Mouse (Mus musculus) gastrocnemius, postnatal 36 days (tissue): ENCODE results near the gene Gsx1. TPM values are rescaled to one million over a fixed set of nuclear protein-coding genes. Genes with fewer than 3 reads are reported as not detected.
A peak's percentile ranks its signal among the peaks of the same experiment; 100 is the strongest.

Source experiments
- DNase-seq, 2 experiments: peaks; one replicate each; pipeline ENCODE4 v3.0.0; 2022
- intact Hi-C: fragments of 180-260 bp; cut with DNase I; formaldehyde crosslinking; loops from one replicate; pipeline ENCODE4 v1.15.1; 2025
- total RNA-seq, 2 experiments: library from RNA; stranded (reverse); gene quantifications; 2 replicates each; pipeline ENCODE4 v1.2.3; 2021

Gsx1 gene
- total RNA-seq, 2 experiments from 2014 or later = not detected

DNA sequence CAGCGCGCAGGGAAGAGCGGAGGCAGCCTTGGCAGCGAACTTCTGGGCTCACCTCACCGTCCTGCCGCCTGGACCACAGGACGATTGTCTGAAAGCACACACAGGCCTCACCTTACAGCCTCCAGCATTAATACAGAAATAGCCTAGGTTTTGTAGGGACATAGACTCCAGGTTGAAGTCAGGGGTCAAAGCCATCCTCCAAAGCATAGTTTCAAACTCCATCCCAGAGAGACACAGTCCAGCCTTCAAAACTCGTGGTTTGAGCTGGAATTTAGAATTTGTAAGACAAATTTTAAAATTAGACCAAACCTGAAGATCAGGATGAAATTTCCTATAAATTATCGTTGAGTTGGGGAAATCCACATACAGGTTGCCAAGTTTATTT lies 4.1 kb downstream of the Gsx1 start:
- intact Hi-C loops = no loop called here

DNA sequence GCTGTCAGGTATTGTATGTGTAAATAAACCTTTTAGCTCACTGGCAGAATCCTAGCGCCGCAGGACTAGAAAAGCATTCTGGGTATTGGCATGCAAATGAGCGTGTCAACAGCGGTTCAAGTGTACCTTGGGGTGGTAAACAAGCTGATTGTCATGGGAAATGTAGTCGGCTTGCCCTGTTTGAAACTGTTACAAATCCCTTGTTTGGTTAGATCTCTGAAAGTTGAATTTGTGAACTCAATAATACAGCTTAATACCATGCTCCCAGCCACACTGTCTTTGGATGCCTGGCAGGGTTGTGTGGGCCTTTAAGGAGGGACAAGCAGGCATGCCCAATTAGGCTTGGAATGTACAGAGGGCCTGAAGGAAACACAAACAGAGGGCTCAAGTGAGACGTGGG lies 16.4 kb downstream of the Gsx1 start:
- intact Hi-C loops = no loop called here
- DNase-seq = no peak

More for the DNA sequence above, 4.1 kb downstream of the Gsx1 start:
- DNase-seq = no peak

DNA sequence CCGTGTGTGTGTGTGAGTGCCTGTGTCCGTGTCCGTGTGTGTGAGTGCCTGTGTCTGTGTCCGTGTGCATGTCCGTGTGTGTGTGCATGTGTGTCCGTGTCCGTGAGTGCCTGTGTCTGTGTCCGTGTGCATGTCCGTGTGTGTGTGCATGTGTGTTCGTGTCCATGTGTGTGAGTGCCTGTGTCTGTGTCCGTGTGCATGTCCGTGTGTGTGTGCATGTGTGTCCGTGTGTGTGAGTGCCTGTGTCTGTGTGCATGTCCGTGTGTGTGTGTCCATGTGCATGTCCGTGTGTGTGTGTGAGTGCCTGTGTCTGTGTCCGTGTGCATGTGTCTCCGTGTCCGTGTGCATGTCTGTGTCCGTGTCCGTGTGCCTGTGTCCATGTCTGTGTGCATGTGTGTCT lies 19.4 kb downstream of the Gsx1 start:
- DNase-seq = no peak
- intact Hi-C loops = no loop called here

- intact Hi-C loops = no loop called here
- no peak for DNase-seq
Measured at GRCm38 (mm10) chr5:147208471-147208870, 20.0 kb downstream of the Gsx1 start.

GRCm38 (mm10) chr5:147227354-147228112 lies 39.0 kb downstream of the Gsx1 start:
- intact Hi-C loops = loop anchor here (1.0 to 10.0 kb wide), 5 partner anchors 95 to 523 kb away; partner anchors contain the start of gene Urad
- peak; percentile 73 to 75 for DNase-seq

- intact Hi-C loops = no loop called here
- no peak for DNase-seq
Measured at GRCm38 (mm10) chr5:147235406-147236309, 47.2 kb downstream of the Gsx1 start.

Other genes starting within 250 kb of the Gsx1 start
- gene Gtf3a, start 240.0 kb upstream of the Gsx1 start, total RNA-seq = 10 to 100 TPM; 24.6 to 26.5 TPM
- 10 to 100 TPM; 17.6 to 20.6 TPM for gene Mtif3, start 224.9 kb upstream of the Gsx1 start, total RNA-seq
- gene Lnx2, start 112.1 kb upstream of the Gsx1 start, total RNA-seq = 1 to 10 TPM; 2.1 to 2.4 TPM
- gene Polr1d, start 111.6 kb upstream of the Gsx1 start, total RNA-seq = 10 to 100 TPM; 77.8 to 91.3 TPM
- gene Pdx1, start 81.3 kb downstream of the Gsx1 start, total RNA-seq = not detected
- gene Cdx2, start 118.6 kb downstream of the Gsx1 start, total RNA-seq = not detected
- not detected for gene Urad, start 133.7 kb downstream of the Gsx1 start, total RNA-seq
- gene Flt3, start 211.8 kb downstream of the Gsx1 start, total RNA-seq = under 1 TPM in 1 of 2 experiments, not detected in 1; 0.07 TPM
- 10 to 100 TPM; 20.7 to 22.9 TPM for gene Pan3, start 241.5 kb downstream of the Gsx1 start, total RNA-seq